Mouse (Mus musculus) heart, adult 2 months (tissue): Measurements from ENCODE around the gene Znrf1. TPM values are rescaled to one million over a fixed set of nuclear protein-coding genes. Genes with fewer than 3 reads are reported as not detected.

Source experiments
- DNase-seq, 2 experiments: peaks; one replicate each; pipeline ENCODE4 v3.0.0; 2021
- H3K27ac ChIP-seq: fragments of 200-600 bp; 2 replicates; pipeline ENCODE4 v1.8.1; 2022
- H3K27me3 ChIP-seq: fragments of 200-500 bp; 2 replicates; pipeline ENCODE4 v1.6.1; 2012; ENCODE audit warnings: mild to moderate bottlenecking, low read length, inconsistent platforms, mixed read lengths; ENCODE audit not compliant: control insufficient read depth, insufficient read depth
- H3K36me3 ChIP-seq: fragments of 200-500 bp; 2 replicates; pipeline ENCODE4 v1.6.1; 2012; ENCODE audit warnings: low read length, inconsistent platforms; ENCODE audit not compliant: control insufficient read depth, insufficient read depth
- H3K4me1 ChIP-seq: fragments of 200-500 bp; 2 replicates; pipeline ENCODE4 v1.6.1; 2011; ENCODE audit warnings: low read length; ENCODE audit not compliant: control insufficient read depth, insufficient read depth
- H3K4me3 ChIP-seq: fragments of 200-600 bp; 2 replicates; pipeline ENCODE4 v1.8.1; 2022
- H3K79me2 ChIP-seq: fragments of 200-500 bp; replicated peaks from 2 replicates; pipeline ENCODE4 v1.6.1; 2012; ENCODE audit warnings: mild to moderate bottlenecking, inconsistent platforms, low read length, moderate library complexity, mixed read lengths; ENCODE audit not compliant: control insufficient read depth, insufficient read depth
- H3K9ac ChIP-seq: fragments of 200-500 bp; 2 replicates; pipeline ENCODE4 v1.6.1; 2012; ENCODE audit warnings: low read depth, mild to moderate bottlenecking, control low read depth, inconsistent platforms, low read length, mixed read lengths
- CTCF ChIP-seq: fragments of 200-600 bp; IDR thresholded peaks from 2 replicates; pipeline ENCODE4 v1.8.1; 2022; ENCODE audit warnings: antibody characterized with exemption, mild to moderate bottlenecking, moderate library complexity
- EP300 ChIP-seq: fragments of 200-500 bp; IDR thresholded peaks from 2 replicates; pipeline ENCODE4 v1.6.1; 2011; ENCODE audit warnings: low read depth, low read length, control low read depth; ENCODE audit not compliant: insufficient read depth
- POLR2A ChIP-seq: fragments of 200-500 bp; IDR thresholded peaks from 2 replicates; pipeline ENCODE4 v1.6.1; 2011; ENCODE audit warnings: mild to moderate bottlenecking, low read depth, low read length, control low read depth; ENCODE audit not compliant: insufficient read depth
- WGBS: fragments of 180-500 bp; shearing (Covaris S2); methylation state at CpG from one replicate; pipeline ENCODE4 v1.1.7; 2018; 5-methylcytosine and 5-hydroxymethylcytosine counted together
- intact Hi-C: fragments of 180-260 bp; cut with DNase I; formaldehyde crosslinking; loops from one replicate; pipeline ENCODE4 v1.15.1; 2025
- polyA plus RNA-seq: library from polyadenylated mRNA; depleted of rRNA; stranded (reverse); fragments of >200 nt; gene quantifications from 2 replicates; pipeline ENCODE4 v1.2.3, GENCODE M21; 2012
- total RNA-seq, 2 experiments: library from RNA; stranded (reverse); gene quantifications; 2 replicates each; pipeline ENCODE4 v1.2.3; 2021

The Znrf1 gene
- total and polyA plus RNA-seq, 3 experiments = 54.7 to 66.7 (median 59.0) TPM

DNA sequence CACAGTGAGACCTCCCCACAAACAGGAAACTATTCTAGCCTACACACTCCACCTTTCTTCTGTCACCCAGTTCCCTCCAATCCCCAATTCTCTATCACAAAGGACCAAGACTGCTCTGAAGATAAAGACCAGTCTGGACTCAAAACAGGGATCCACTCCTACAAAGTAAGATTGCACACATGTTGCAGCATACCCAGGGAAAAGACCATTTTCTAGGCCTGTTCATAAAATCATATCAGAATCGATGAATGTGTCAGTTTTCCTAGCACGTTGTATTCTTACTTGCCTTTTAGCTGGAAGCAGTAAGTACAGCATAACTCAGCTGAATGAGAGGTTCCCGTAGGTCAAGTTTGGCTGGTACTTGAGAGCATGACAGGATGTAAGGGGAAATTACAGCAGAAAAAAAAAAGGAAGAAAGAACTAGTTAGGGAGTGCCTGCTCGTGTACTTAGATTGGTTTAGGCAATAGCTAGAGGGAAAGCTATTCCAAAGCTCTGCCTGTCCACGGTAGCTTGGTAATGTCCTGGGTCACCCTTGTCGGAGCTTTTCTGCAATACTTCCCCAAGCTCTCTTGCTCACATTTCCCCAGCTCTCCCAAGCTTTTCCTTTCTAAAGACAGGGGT, 9.4 kb upstream of the Znrf1 start:
- intact Hi-C loops = no loop called here
- TF ChIP-seq EP300 (no peak), CTCF (no peak), POLR2A (no peak)
- H3K4me3 ChIP-seq = no peak overlapping the region
- H3K27ac ChIP-seq = no peak overlapping the region
- no peaks in the 10 kb centered on the region for H3K36me3 ChIP-seq
- no peak overlapping the region for H3K9ac ChIP-seq
- no peaks in the 10 kb centered on the region for H3K79me2 ChIP-seq
- no peaks in the 10 kb centered on the region for H3K27me3 ChIP-seq
- no peak for DNase-seq
- WGBS = 63% methylated on average over 6 of the region's 6 CpGs
- no peaks in the 10 kb centered on the region; the same call in 1 of the 2 replicates for H3K4me1 ChIP-seq

DNA sequence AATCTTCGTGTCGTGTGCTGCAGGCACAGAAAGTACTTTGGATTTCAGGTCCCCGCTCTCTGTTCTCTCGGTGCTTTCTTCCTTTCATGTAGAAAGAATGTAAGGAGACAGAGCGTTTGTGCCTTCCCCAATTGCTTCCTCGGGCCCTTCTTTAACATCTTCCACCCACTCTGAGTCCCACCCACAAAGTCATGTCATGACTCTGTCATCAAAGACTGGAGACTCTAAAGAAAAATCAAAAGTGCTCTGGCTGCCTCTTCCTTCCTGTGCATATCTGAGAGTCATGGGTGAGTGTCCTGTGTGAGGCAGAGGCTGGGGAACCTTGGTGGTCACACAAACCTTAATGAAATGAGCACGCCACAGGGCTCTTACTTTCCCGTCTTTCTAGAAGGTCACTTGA, 8.7 kb upstream of the Znrf1 start:
- no peaks in the 10 kb centered on the region for H3K36me3 ChIP-seq
- no peak overlapping the region for H3K4me3 ChIP-seq
- 69% methylated on average over 8 of the region's 8 CpGs for WGBS
- no peak for TF ChIP-seq EP300
- no peak for TF ChIP-seq POLR2A
- TF ChIP-seq CTCF = no peak
- DNase-seq = no peak
- H3K79me2 ChIP-seq = no peaks in the 10 kb centered on the region
- H3K9ac ChIP-seq = no peak overlapping the region
- no peaks in the 10 kb centered on the region for H3K27me3 ChIP-seq
- no peaks in the 10 kb centered on the region for H3K4me1 ChIP-seq
- no peak overlapping the region for H3K27ac ChIP-seq
- intact Hi-C loops = no loop called here

DNA sequence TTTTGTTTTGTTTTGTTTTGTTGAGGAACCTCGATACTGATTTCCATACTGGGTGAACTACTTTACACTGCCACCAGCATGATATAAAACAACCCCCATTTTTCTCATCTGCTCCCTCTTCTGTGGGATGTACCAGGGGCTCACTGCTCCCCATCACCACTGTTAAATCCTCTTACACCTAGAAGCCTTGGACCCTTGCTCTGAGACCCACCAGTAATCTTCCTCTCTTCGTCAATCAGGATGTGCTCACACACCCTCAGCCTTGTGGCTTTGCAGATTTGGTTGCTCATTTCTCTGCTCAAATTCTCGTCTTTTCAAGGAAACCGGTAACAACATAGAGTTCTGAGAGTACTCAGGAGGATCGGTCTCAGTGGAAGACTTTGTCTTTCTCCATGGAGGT, 7.8 kb upstream of the Znrf1 start:
- Histone ChIP-seq H3K79me2 (no peaks in the 10 kb centered on the region), H3K4me3 (no peak overlapping the region), H3K27me3 (no peaks in the 10 kb centered on the region), H3K36me3 (no peaks in the 10 kb centered on the region), H3K4me1 (no peaks in the 10 kb centered on the region), H3K9ac (no peak overlapping the region), H3K27ac (no peak overlapping the region)
- TF ChIP-seq POLR2A (no peak), CTCF (no peak)
- no peak for DNase-seq
- 79% methylated on average over 5 of the region's 5 CpGs for WGBS
- intact Hi-C loops = no loop called here

DNA sequence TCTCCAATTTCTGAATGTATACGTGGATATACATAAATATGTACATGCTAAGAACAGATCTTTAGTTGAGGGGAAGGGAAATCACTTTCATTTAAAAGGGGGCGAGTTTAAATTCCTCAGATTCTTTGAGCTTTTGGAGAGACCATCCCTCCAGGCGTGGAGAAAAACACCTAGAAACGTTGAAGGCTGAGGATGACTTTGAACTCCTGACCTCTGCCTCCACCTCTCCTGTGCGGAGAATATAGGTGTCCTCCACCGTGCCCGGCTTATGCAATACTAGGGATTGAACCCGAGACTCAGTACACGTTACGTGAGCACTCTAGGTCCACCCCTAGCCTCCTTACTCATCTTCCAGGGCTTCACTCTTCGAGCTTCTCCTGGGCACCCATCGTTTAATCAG, 4.7 kb upstream of the Znrf1 start:
- no peak overlapping the region for H3K4me3 ChIP-seq
- no peak overlapping the region for H3K9ac ChIP-seq
- H3K27ac ChIP-seq = no peak overlapping the region
- no peak for DNase-seq
- 82% methylated on average over 12 of the region's 12 CpGs for WGBS
- no peaks in the 10 kb centered on the region for H3K4me1 ChIP-seq
- H3K27me3 ChIP-seq = no peaks in the 10 kb centered on the region
- H3K79me2 ChIP-seq = no peaks in the 10 kb centered on the region
- H3K36me3 ChIP-seq = no peaks in the 10 kb centered on the region
- intact Hi-C loops = no loop called here
- TF ChIP-seq POLR2A = no peak
- no peak for TF ChIP-seq EP300

DNA sequence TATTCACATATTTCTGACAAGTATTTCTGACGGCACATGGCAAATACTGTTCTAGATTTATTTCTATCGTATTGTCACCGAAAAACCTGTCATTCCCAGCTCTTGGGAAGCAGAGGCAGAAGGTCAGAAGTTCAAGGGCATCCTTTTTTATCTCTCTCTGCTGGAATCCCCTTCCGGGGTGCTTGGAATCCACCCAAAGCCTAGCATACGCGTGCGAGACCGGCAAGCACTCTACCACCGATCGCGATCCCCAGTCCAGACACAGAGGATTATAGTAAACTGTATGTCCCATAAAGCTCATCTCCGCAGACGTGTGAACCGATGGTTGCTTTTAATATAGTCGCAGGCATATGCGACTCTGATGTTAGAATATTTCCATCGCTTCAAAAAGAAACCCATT, 4.3 kb upstream of the Znrf1 start:
- Histone ChIP-seq H3K27ac (no peak overlapping the region), H3K4me1 (no peaks in the 10 kb centered on the region), H3K79me2 (no peaks in the 10 kb centered on the region), H3K4me3 (no peak overlapping the region), H3K27me3 (no peaks in the 10 kb centered on the region), H3K36me3 (no peaks in the 10 kb centered on the region), H3K9ac (no peak overlapping the region)
- intact Hi-C loops = no loop called here
- no peak for DNase-seq
- TF ChIP-seq CTCF (no peak), POLR2A (no peak), EP300 (no peak)
- WGBS = 73% methylated on average over 17 of the region's 17 CpGs

DNA sequence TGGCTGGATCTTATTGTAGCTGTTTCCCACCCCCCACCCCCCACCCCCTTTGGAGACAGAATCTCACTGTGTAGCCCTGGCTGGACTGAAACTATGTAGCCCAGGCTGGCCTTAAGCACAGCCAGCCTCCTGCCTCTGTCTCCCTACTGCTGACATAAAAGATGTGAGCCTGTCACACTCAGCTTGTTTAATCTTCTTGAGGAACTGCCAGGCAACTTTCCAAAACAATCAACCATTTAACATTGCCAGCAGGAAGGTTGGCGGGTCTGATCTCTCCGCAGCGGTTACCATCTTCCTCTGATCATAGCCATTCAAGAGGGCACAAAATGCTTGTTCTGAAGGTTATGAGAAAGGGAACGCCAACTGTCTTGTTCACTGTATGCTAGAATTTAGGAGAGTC, 2.4 kb upstream of the Znrf1 start:
- 68% methylated on average over 4 of the region's 4 CpGs for WGBS
- H3K4me1 ChIP-seq = no peaks in the 10 kb centered on the region
- TF ChIP-seq CTCF (no peak), POLR2A (no peak), EP300 (no peak)
- peaks cover 2% of the 10 kb centered on the region for H3K36me3 ChIP-seq
- no peaks in the 10 kb centered on the region for H3K27me3 ChIP-seq
- intact Hi-C loops = no loop called here
- H3K79me2 ChIP-seq = peaks cover 5% of the 10 kb centered on the region; the same call in 1 of the 2 replicates
- no peak overlapping the region for H3K27ac ChIP-seq
- H3K9ac ChIP-seq = no peak overlapping the region
- DNase-seq = no peak
- no peak overlapping the region for H3K4me3 ChIP-seq
